Mouse (Mus musculus): ENCODE measurements around the gene Agap3. TPM values are rescaled to one million over a fixed set of nuclear protein-coding genes. Genes with fewer than 3 reads are reported as not detected.

The Agap3 gene
- total RNA-seq, 2 experiments from 2014 or later, result 80.9 to 90.9 TPM

- no peak for DNase-seq (ENCODE audit: low spot score in 2 of 2)
Observed at GRCm38 (mm10) chr5:24472884-24473619, 21.1 kb downstream of the Agap3 start.

DNA sequence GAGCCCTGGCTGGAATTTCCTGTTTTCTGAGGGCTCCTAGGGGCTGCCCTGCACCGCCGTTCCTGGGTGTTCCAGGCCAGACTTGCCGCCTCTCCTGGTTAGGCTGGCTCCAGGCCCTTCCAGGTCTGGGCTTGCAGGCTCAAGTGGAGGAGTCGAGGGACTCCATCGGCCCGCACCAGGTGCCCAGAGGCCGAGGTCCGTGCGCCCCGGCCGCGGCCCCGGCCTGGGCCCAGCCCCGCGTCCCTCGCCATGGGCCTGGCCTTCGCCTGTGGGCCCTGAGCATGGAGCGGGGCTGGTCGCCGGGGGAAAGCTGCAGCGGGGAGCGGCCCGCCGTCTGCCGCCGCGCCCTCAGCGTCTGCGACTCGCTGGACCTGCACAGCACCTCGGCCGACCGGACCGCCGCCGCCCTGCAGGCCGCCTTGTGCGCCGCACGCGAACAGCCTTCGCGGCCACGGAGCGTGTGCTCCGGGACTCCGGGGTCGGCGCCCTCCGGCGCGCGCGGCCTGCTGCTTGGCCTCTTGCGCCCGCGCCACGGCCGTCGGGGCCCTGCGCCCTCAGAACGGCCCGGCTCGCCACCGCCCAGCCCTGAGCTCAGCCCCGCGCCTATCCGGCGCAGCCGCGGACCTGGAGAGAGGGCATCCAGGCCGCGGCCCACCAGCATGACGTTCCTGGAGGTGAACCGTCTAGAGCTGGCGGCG is 22.2 kb downstream of the Agap3 start:
- DNase-seq (ENCODE audit: low spot score in 2 of 2), result no peak

- DNase-seq (ENCODE audit: low spot score in 2 of 2), result peak; percentile 41 to 52
Observed at GRCm38 (mm10) chr5:24474723-24475261, 22.8 kb downstream of the Agap3 start.

GRCm38 (mm10) chr5:24475476-24476241 is 23.7 kb downstream of the Agap3 start:
- DNase-seq (ENCODE audit: low spot score in 2 of 2), result peak in 1 of 2 experiments; percentile 16

DNA sequence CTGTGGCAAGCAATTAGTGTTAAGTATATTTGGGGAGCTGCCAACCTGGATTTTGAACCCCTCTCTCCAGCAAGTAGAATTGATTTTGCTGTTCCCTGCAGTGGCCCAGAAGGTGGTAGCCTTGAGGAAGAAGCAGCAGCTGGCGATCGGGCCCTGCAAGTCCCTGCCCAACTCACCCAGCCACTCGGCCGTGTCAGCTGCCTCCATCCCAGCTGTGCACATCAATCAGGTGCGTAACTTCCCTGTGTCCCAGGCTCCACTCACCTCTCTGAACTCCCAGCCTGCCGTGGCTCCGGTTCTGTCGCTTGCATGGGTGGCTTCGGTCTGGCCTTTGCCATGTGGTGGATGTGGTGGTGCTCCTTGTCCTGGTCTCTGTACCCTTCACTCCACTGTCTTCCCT is 25.9 kb downstream of the Agap3 start:
- DNase-seq (ENCODE audit: low spot score in 2 of 2), result no peak

DNA sequence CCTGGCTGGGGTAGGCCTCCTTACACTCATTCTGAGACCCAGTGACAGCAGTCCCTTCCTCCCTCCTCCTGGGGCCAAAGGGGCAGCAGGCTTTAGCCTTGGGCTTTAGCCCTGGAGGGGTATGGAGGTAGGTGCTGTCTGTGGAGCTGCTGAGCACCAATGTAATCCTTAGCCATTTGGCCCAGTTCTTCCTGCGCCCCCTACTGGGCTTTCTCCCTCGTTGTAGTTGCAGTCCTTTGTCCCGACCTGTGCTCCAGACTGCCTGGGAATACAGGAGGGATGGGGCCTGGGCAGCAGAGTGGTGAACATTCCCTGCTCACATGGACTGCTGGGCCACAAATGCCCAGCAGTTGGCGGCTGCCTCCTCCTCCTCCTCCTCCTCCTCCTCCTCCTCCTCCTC is 29.7 kb downstream of the Agap3 start:
- peak; percentile 48 to 72 for DNase-seq (ENCODE audit: low spot score in 2 of 2)

DNA sequence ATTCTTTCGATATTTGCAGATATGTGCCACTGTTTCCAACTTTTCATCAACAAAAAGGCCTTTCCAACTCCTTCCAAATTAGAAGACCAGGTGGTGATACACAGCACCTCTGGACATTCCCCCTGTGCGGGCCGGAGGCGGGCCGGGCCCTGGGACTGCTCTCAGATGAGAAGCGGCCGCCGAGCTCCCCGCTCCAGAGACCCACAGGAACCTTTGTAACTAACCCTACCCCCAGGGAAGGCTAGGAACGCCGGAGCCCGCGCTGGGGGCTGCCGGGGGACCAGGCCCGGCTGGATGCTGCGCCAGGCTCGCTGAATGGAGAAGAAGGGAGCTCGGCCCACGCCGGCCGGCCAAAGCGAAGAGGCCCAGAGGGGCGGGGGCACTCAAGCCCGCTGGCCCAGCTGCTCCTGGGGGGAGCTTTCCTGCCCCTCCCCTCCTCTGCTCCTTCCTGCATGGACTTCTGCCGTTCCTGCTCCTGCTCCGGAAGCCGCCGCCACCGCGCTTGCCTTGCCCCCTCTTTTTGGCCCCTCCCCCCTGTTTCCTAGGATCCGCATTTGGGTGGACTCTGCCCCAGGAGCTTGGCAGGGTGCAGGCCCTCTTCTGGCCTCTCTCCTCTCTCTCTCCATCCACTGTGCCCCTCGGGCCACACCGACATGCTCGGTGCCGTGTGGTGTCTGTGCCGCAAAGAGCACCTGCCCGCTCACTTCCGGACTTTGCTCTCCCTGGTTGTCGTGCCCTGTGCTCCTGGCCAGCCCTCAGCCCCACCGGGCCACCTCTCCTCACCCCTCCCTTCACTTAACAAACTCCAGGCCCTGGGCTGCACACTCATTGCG is 30.5 kb downstream of the Agap3 start:
- DNase-seq (ENCODE audit: low spot score in 2 of 2), result peak in 1 of 2 experiments; percentile 27

GRCm38 (mm10) chr5:24483326-24483725 is 31.3 kb downstream of the Agap3 start:
- DNase-seq (ENCODE audit: low spot score in 2 of 2), result peak; percentile 20 to 54

DNA sequence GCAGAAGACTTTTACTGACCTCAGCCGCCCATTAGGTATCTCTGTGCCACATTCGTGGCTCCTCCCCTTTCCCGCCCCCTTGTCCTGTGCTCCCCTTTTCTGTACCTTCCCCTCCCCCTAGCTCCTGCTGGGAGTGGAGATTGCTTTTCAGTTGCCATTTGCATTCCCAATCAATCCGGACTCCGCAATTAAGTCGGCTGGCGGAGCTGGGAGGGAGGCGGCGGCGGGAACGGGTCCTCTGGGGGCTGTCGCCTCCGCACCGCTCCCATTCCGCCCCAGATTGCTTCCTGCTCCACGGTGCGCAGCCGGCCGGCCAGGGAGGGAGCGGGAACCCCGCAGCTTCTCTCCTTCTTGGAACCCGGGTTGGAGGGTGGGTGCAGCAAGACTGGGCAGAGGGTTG is 33.0 kb downstream of the Agap3 start:
- DNase-seq (ENCODE audit: low spot score in 2 of 2), result peak in 1 of 2 experiments; percentile 17

GRCm38 (mm10) chr5:24486097-24486496 is 34.1 kb downstream of the Agap3 start:
- DNase-seq (ENCODE audit: low spot score in 2 of 2), result peak; percentile 84 to 89

DNA sequence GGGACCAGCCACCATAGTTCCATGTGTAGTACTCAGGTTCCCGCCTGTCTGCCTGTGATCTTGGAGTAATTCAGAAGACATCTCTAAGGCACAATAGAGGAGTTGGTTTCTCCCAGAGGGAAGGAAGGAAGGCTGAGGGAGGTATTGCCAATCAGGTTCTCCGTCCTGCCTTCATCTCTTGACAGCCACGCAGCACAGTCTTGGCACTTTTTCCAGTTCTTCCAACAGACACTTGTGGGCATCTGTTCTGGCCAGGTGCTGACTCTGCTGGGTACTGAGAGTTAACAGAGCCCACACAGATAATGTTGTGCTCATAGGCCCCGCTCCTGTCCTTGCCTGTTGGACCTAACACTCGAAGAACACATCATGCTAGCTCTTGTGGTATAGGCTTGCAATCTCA is 34.8 kb downstream of the Agap3 start:
- DNase-seq (ENCODE audit: low spot score in 2 of 2), result no peak

- DNase-seq (ENCODE audit: low spot score in 2 of 2), result no peak
Observed at GRCm38 (mm10) chr5:24490413-24490920, 38.5 kb downstream of the Agap3 start.

GRCm38 (mm10) chr5:24492546-24493285 is 40.7 kb downstream of the Agap3 start:
- DNase-seq (ENCODE audit: low spot score in 2 of 2), result no peak

- no peak for DNase-seq (ENCODE audit: low spot score in 2 of 2)
Observed at GRCm38 (mm10) chr5:24495019-24495418, 43.0 kb downstream of the Agap3 start.

DNA sequence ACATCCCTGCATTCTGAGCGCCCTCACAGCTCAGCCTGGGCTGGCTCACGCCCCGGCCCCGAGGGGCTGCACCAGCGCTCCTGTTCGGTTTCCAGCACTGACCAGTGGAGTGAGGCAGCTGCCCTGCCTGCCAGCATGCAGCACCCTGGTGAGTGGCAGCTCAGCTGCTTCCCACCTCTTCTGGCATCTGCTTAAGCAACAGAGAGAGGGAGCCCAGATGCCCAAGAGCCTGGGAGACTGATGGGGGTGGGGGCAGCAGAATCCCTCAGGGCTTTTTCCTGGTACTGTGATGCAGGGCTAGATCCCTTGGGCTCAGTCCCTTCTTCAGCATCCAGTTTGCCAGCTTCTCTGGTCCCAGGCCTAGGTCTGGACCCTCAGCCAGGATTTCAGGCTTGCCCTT is 44.8 kb downstream of the Agap3 start:
- DNase-seq (ENCODE audit: low spot score in 2 of 2), result no peak

DNA sequence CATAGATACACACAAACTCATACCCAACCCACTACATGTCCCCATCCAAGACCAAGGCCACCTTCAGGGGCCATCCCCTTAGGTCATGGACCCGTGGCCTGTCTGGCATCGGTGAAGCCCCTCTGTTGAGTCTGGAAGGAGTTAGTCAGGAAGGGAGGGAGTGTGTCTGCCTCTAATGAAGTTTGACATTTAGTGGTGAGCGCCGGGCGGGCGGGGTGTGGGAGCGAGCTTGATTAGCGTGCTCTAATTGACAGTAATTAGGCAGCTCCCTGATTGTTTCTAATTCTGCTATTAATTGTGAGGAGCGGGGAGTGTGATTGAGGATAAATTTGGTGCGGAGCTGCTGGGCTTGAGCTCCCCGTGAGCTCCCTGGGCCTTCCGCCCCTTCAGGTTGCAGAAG is 45.5 kb downstream of the Agap3 start:
- DNase-seq (ENCODE audit: low spot score in 2 of 2), result no peak

DNA sequence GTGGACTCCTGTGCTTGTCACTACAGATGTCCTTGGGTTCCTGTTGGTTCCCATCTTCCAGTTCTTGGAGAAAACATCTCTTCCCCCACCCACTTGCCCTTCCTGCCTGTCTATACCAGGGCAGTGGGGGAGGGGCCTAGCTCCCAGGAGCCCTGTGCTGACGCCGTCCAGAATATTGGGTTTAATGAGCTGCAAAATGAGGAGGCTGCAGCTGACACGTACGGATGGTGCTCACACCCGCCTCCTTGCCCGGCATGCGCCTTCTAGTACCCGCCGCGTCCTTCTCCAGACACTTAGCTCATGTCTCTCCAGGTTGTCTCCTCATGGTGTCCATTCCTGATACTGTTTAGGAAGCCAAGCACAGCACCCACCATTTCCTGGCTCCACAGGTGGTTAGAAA is 47.1 kb downstream of the Agap3 start:
- DNase-seq (ENCODE audit: low spot score in 2 of 2), result no peak

DNA sequence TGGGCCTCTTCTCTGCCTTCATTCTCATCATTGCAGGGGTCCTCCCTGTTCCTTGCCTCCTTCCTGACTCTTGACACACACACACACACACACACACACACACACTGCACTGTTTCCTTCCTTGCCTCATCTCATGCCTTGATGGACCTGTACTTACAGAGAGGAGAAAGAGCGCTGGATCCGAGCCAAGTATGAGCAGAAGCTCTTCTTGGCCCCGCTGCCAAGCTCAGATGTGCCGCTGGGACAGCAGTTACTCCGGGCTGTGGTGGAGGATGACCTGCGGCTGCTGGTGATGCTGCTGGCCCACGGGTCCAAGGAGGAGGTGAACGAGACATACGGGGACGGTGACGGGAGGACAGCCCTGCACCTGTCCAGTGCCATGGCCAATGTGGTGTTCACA is 48.9 kb downstream of the Agap3 start:
- no peak for DNase-seq (ENCODE audit: low spot score in 2 of 2)

DNA sequence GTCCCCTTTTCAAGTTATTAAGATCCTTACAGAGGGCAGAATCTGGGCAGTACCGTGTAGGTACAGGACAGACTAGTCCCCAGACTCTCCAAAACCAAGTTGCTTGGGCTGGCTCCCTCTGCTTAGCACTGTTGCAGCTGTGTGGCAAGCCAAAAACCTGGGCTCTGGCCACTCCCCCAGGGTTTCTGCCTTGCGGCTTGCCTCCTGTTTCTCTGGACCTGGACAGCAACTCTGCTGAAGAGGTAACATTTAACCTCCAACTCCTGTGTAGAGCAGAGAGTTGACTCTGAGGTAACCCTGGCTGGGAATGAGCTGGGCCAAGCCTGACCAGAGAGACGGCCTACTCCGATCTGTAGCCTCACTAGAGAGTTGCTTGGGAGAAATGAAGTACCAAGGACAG is 50.8 kb downstream of the Agap3 start:
- DNase-seq (ENCODE audit: low spot score in 2 of 2), result no peak

- DNase-seq (ENCODE audit: low spot score in 2 of 2), result no peak
Observed at GRCm38 (mm10) chr5:24505513-24505912, 53.5 kb downstream of the Agap3 start.
